Mouse (Mus musculus) urinary bladder, postnatal 4 days (tissue): Measurements from ENCODE around the gene Gm42417.
"Not testable (repeated sequence)": the region's sequence is repeated elsewhere in the genome, so short reads cannot be mapped to it uniquely, and the experiment has no call there.

Experiments used
- DNase-seq, 2 experiments: peaks; one replicate each; pipeline ENCODE4 v3.0.0; 2021 to 2022; ENCODE audit warnings: low spot score in 2 of 2

The Gm42417 gene

GRCm38 (mm10) chr1:36545845-36546600, 6.8 kb upstream of the Gm42417 start:
- DNase-seq = no peak

GRCm38 (mm10) chr1:36545382-36545781, 6.2 kb upstream of the Gm42417 start:
- no peak for DNase-seq

GRCm38 (mm10) chr1:36542925-36543324, 3.7 kb upstream of the Gm42417 start:
- DNase-seq = no peak

GRCm38 (mm10) chr1:36541844-36542243, 2.6 kb upstream of the Gm42417 start:
- no peak for DNase-seq

- no peak for DNase-seq
These were observed 1.6 kb upstream of the Gm42417 start for GRCm38 (mm10) chr1:36540807-36541206.

GRCm38 (mm10) chr1:36540132-36540531, 903 bp upstream of the Gm42417 start:
- DNase-seq = no peak

- no peak for DNase-seq
These were observed 502 bp downstream of the Gm42417 start for GRCm38 (mm10) chr1:36538727-36539126.

- DNase-seq = not testable (repeated sequence)
These were observed 2.4 kb downstream of the Gm42417 start, which contains the start of gene Ankrd23 for GRCm38 (mm10) chr1:36536783-36537182. Gene Ankrd23 (minus strand): TSS chr1:36536883.

GRCm38 (mm10) chr1:36536397-36536728, 2.9 kb downstream of the Gm42417 start:
- DNase-seq = no peak

GRCm38 (mm10) chr1:36535477-36536396, 3.5 kb downstream of the Gm42417 start:
- DNase-seq = no peak

GRCm38 (mm10) chr1:36534595-36535058, 4.6 kb downstream of the Gm42417 start:
- DNase-seq = no peak

- DNase-seq = no peak
These were observed 5.7 kb downstream of the Gm42417 start for GRCm38 (mm10) chr1:36533546-36533945.

GRCm38 (mm10) chr1:36531461-36531860, 7.8 kb downstream of the Gm42417 start:
- DNase-seq = no peak

GRCm38 (mm10) chr1:36530962-36531361, 8.3 kb downstream of the Gm42417 start:
- no peak for DNase-seq

- DNase-seq = no peak
These were observed 8.7 kb downstream of the Gm42417 start for GRCm38 (mm10) chr1:36530485-36530884.

GRCm38 (mm10) chr1:36529875-36530274, 9.4 kb downstream of the Gm42417 start:
- no peak for DNase-seq

GRCm38 (mm10) chr1:36529274-36529673, 10.0 kb downstream of the Gm42417 start:
- no peak for DNase-seq

GRCm38 (mm10) chr1:36528351-36528750, 10.9 kb downstream of the Gm42417 start:
- no peak for DNase-seq

- DNase-seq = no peak
These were observed 12.3 kb downstream of the Gm42417 start for GRCm38 (mm10) chr1:36526903-36527302.

- no peak for DNase-seq
These were observed 13.5 kb downstream of the Gm42417 start for GRCm38 (mm10) chr1:36525774-36526173.

- DNase-seq = no peak
These were observed 15.2 kb downstream of the Gm42417 start for GRCm38 (mm10) chr1:36524058-36524457.

GRCm38 (mm10) chr1:36523332-36524013, 15.8 kb downstream of the Gm42417 start:
- no peak for DNase-seq
